Mouse (Mus musculus) cerebellum, adult (tissue): ENCODE measurements around the gene Rasal2.
A peak's percentile ranks its signal among the peaks of the same experiment; 100 is the strongest.

Experiments used
- ATAC-seq: cut with Nextera tagmentation; 2 replicates; pipeline ENCODE4 v1.9.2; 2017; ENCODE audit warnings: mild to moderate bottlenecking, moderate library complexity, mixed read lengths; ENCODE audit not compliant: insufficient number of reproducible peaks, low FRiP score, low TSS enrichment

Gene Rasal2

DNA sequence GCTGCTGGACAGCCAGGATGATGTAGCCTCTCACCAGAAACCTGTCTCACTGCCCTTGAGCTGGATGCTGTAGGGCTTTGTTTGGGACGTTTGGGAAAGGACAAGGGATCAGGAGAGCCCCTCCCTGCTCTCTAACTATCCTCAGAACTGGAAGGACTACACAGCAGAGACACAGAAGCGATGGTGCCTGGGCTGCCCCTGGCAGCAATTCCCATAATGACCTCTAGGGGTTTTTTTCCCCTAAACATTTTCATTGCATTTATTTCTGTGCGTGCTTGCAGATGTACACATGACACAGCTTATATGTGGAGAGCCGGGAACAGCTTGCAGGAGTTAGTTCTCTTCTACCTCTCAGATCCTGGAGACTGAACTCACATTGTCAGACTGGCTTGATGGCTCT is 320.3 kb downstream of the Rasal2 start:
- ATAC-seq: no peak

GRCm38 (mm10) chr1:157090835-157091234 is 321.6 kb downstream of the Rasal2 start:
- ATAC-seq: no peak

- ATAC-seq: peak; percentile 49; the same call in 1 of the 2 replicates
Observed at GRCm38 (mm10) chr1:157086097-157086994, 326.0 kb downstream of the Rasal2 start.
